Comparison of ENCODE assay signal across 8 mouse cellular contexts in genomic region chr2:144164102-144164501, GRCm38 (mm10).
DNase-seq lines count a peak whose midpoint lies in the region; ATAC-seq lines count a peak whose summit lies in the region.

No protein-coding gene starts in this region.

- H3K4me1 ChIP-seq in embryonic facial prominence, embryonic 11.5 days (ENCODE audit: control insufficient read depth, insufficient read depth, low read length) = no peaks in the 10 kb centered on the region
- peaks cover 53% of the 10 kb centered on the region for H3K4me1 ChIP-seq in heart, embryonic 13.5 days
- peaks cover 52% of the 10 kb centered on the region for H3K4me1 ChIP-seq in stomach, embryonic 16.5 days (ENCODE audit: control insufficient read depth, insufficient read depth, low read length)

- H3K9ac ChIP-seq in embryonic facial prominence, embryonic 11.5 days (replicated peaks; ENCODE audit: low read length) = 0 out of 2 replicates have a peak overlapping the region, but pooled peaks have one; percentile 30
- H3K9ac ChIP-seq in heart, embryonic 13.5 days = peak overlapping the region; percentile 88
- H3K9ac ChIP-seq in stomach, embryonic 16.5 days (ENCODE audit: low read length) = peak overlapping the region; percentile 53

- ATAC-seq in embryonic facial prominence, embryonic 11.5 days (replicated peaks; ENCODE audit: insufficient number of reproducible peaks, low FRiP score, low TSS enrichment, low read depth) = no peak
- ATAC-seq in heart, embryonic 13.5 days (ENCODE audit: extremely low read depth, insufficient number of reproducible peaks, low FRiP score, low TSS enrichment) = no peak
- no peak for ATAC-seq in stomach, embryonic 16.5 days (ENCODE audit: insufficient read depth, low FRiP score)

- no peaks in the 10 kb centered on the region for H3K9me3 ChIP-seq in embryonic facial prominence, embryonic 11.5 days (replicated peaks; ENCODE audit: control insufficient read depth, low read length)
- no peaks in the 10 kb centered on the region for H3K9me3 ChIP-seq in heart, embryonic 13.5 days
- H3K9me3 ChIP-seq in stomach, embryonic 16.5 days (replicated peaks; ENCODE audit: control insufficient read depth, low read length) = no peaks in the 10 kb centered on the region

- H3K4me3 ChIP-seq in embryonic facial prominence, embryonic 11.5 days (ENCODE audit: low read depth, low read length) = no peak overlapping the region
- H3K4me3 ChIP-seq in heart, embryonic 13.5 days = peak overlapping the region; percentile 66
- peak overlapping the region; percentile 56 for H3K4me3 ChIP-seq in stomach, embryonic 16.5 days (replicated peaks; ENCODE audit: low read length)

- 4% methylated on average over 8 of the region's 8 CpGs for WGBS in embryonic facial prominence, embryonic 11.5 days
- 31% methylated on average over 8 of the region's 8 CpGs for WGBS in heart, embryonic 13.5 days
- WGBS in stomach, embryonic 16.5 days = 15% methylated on average over 8 of the region's 8 CpGs

- H3K27ac ChIP-seq in embryonic facial prominence, embryonic 11.5 days (replicated peaks; ENCODE audit: low read depth, low read length) = peak overlapping the region; percentile 36; the same call in 1 of the 2 replicates
- H3K27ac ChIP-seq in heart, embryonic 13.5 days (replicated peaks) = peak overlapping the region; percentile 96
- H3K27ac ChIP-seq in stomach, embryonic 16.5 days (ENCODE audit: low read length) = peak overlapping the region; percentile 96

- DNase-seq in layer of hippocampus, adult 11-12 months (ENCODE audit: low spot score) = peak; percentile 29
- no peak for DNase-seq in layer of hippocampus, adult 9-10 months (ENCODE audit: low spot score)
- DNase-seq in embryonic facial prominence, embryonic 11.5 days (ENCODE audit: low spot score) = peak; percentile 45
- DNase-seq in kidney, postnatal 14 days = peak; percentile 71
- DNase-seq in lung, postnatal 14 days = peak; percentile 48
- DNase-seq in natural killer cell, adult 2 months (ENCODE audit: low spot score in 2 of 2) = no peak

- no peaks in the 10 kb centered on the region for H3K27me3 ChIP-seq in embryonic facial prominence, embryonic 11.5 days (ENCODE audit: control insufficient read depth, insufficient read depth, low read length)
- H3K27me3 ChIP-seq in heart, embryonic 13.5 days (replicated peaks) = no peaks in the 10 kb centered on the region
- no peaks in the 10 kb centered on the region for H3K27me3 ChIP-seq in stomach, embryonic 16.5 days (ENCODE audit: control insufficient read depth, insufficient read depth, low read length)

- no peak overlapping the region for H3K4me2 ChIP-seq in embryonic facial prominence, embryonic 11.5 days (ENCODE audit: low read depth, low read length)
- H3K4me2 ChIP-seq in heart, embryonic 13.5 days = peak overlapping the region; percentile 78
- peak overlapping the region; percentile 71 for H3K4me2 ChIP-seq in stomach, embryonic 16.5 days (ENCODE audit: low read depth, low read length)

- H3K36me3 ChIP-seq in embryonic facial prominence, embryonic 11.5 days (replicated peaks; ENCODE audit: control insufficient read depth, insufficient read depth, low read depth, low read length) = no peaks in the 10 kb centered on the region
- no peaks in the 10 kb centered on the region for H3K36me3 ChIP-seq in heart, embryonic 13.5 days
- no peaks in the 10 kb centered on the region for H3K36me3 ChIP-seq in stomach, embryonic 16.5 days (ENCODE audit: control insufficient read depth, insufficient read depth, low read length)

Comparison
In these comparisons a context has a peak if more than half of its experiments do, and no peak if none do; other contexts are left out.
1. DNase-seq: peak in layer of hippocampus, adult 11-12 months (single experiment), embryonic facial prominence, embryonic 11.5 days (single experiment), kidney, postnatal 14 days (single experiment) and lung, postnatal 14 days (single experiment); none in layer of hippocampus, adult 9-10 months (single experiment) and natural killer cell, adult 2 months (0 of 2).
2. H3K27ac ChIP-seq: peak in every context shown above with its lines; median percentile 96 in heart, embryonic 13.5 days; 96 in stomach, embryonic 16.5 days; 36 in embryonic facial prominence, embryonic 11.5 days.
3. H3K9ac ChIP-seq: peak in every context shown above with its lines; median percentile 88 in heart, embryonic 13.5 days; 53 in stomach, embryonic 16.5 days; 30 in embryonic facial prominence, embryonic 11.5 days.